Mouse (Mus musculus) stomach, postnatal 0 days (tissue): ENCODE measurements around the gene Btbd16. TPM values are rescaled to one million over a fixed set of nuclear protein-coding genes. Genes with fewer than 3 reads are reported as not detected.

Experiments used
- ATAC-seq: fragments of 200-750 bp; cut with Nextera tagmentation; 2 replicates; pipeline ENCODE4 v1.8.0; 2017; ENCODE audit not compliant: low FRiP score, low TSS enrichment
- DNase-seq: peaks from one replicate; pipeline ENCODE4 v3.0.0-alpha.2; 2016; ENCODE audit warnings: low spot score
- H3K27ac ChIP-seq: fragments of 300-500 bp; sonication (generic); replicated peaks from 2 replicates; pipeline ENCODE4 v1.5.1; 2014; ENCODE audit warnings: mild to moderate bottlenecking, control low read depth
- H3K27me3 ChIP-seq: fragments of 300-500 bp; sonication (generic); 2 replicates; pipeline ENCODE4 v1.6.1; 2014; ENCODE audit warnings: low read length; ENCODE audit not compliant: control insufficient read depth, insufficient read depth
- H3K36me3 ChIP-seq: fragments of 300-500 bp; sonication (generic); 2 replicates; pipeline ENCODE4 v1.6.1; 2014; ENCODE audit warnings: low read length, mixed read lengths; ENCODE audit not compliant: control insufficient read depth, insufficient read depth
- H3K4me1 ChIP-seq: fragments of 300-500 bp; sonication (generic); replicated peaks from 2 replicates; pipeline ENCODE4 v1.6.1; 2014; ENCODE audit warnings: antibody characterized with exemption; ENCODE audit not compliant: control insufficient read depth, insufficient read depth
- H3K4me2 ChIP-seq: fragments of 300-500 bp; sonication (generic); replicated peaks from 2 replicates; pipeline ENCODE4 v1.6.1; 2014; ENCODE audit warnings: low read depth, mild to moderate bottlenecking, control low read depth, moderate library complexity
- H3K4me3 ChIP-seq: fragments of 300-500 bp; sonication (generic); 2 replicates; pipeline ENCODE4 v1.5.1; 2014; ENCODE audit warnings: low read depth, low read length, control low read depth
- H3K9ac ChIP-seq: fragments of 300-500 bp; sonication (generic); 2 replicates; pipeline ENCODE4 v1.6.1; 2014; ENCODE audit warnings: mild to moderate bottlenecking, low read length, control low read depth, mixed read lengths
- H3K9me3 ChIP-seq: fragments of 300-500 bp; sonication (generic); 2 replicates; pipeline ENCODE4 v1.6.1; 2016; ENCODE audit warnings: low read length; ENCODE audit not compliant: control insufficient read depth
- CTCF ChIP-seq: IDR thresholded peaks from 2 replicates; pipeline ENCODE4 v1.5.1; 2016; ENCODE audit warnings: antibody characterized with exemption, low read depth, mild to moderate bottlenecking, moderate library complexity
- EP300 ChIP-seq: optimal IDR thresholded peaks from 2 replicates; pipeline ENCODE3; 2016; ENCODE audit warnings: antibody characterized with exemption
- WGBS: fragments of 180-500 bp; shearing (Covaris S2); extraction: QIAGEN DNeasy Blood & Tissue Kit; methylation state at CpG from one replicate; pipeline ENCODE4 v1.1.7; 2014; 5-methylcytosine and 5-hydroxymethylcytosine counted together
- polyA plus RNA-seq: library from polyadenylated mRNA; unstranded; fragments of >200 nt; fragmentation: Nextera tagmentation; extraction: Ambion mirVana; gene quantifications from 2 replicates; pipeline ENCODE4 v1.2.1, GENCODE M21; 2015

Btbd16 gene
- 0.05 TPM in 1 of 2 replicates, not detected in the other for polyA plus RNA-seq

DNA sequence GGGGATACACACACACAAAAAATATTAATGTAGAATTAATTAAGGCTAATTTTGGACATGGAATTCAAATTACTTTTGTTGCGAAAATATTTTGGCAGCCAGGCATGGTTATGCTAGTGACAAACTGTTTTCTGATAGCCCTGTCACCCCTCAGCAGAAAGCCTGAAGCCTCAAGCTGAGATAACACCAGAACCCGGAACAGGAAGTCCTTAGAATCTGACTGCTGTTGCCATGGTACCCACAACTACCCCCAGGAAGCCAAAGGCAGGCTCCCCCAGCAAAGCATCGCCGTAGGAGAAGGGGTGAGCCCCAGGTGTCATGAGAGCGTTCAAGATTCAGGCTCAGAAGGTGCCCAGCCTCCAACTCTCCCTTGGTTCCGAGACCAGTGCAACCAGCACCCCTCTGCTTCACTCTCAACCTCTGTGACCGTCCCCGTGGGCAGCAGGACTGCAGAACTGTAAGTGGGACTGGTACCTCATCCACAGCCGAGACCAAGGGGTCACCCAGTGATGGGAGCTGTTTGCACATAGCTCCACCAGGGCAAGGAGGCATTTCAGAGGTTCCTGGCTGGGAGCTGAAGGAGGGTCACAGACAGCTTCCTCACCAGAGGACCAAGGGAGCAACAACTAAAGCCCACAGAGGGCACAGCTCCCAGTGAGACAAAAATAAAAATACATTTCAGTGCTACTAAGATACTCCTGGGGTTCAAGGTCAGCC, at the start of gene Btbd16:
TSS of gene Btbd16 (plus strand) at position 156 of the 717 bp plus-strand sequence.
- H3K27ac ChIP-seq, result no peak within 1 kb of the TSS
- ATAC-seq (no peak), DNase-seq (no peak)
- H3K4me2 ChIP-seq, result no peak within 1 kb of the TSS
- 48% methylated on average over 9 of the region's 9 CpGs for WGBS
- H3K9ac ChIP-seq, result no peak within 1 kb of the TSS
- TF ChIP-seq CTCF (no peak), EP300 (no peak)
- no peaks in the 10 kb centered on the region for H3K9me3 ChIP-seq
- H3K4me3 ChIP-seq, result no peak within 1 kb of the TSS
- no peaks in the 10 kb centered on the region for H3K36me3 ChIP-seq
- no peaks in the 10 kb centered on the region for H3K27me3 ChIP-seq
- H3K4me1 ChIP-seq, result no peaks in the 10 kb centered on the region

DNA sequence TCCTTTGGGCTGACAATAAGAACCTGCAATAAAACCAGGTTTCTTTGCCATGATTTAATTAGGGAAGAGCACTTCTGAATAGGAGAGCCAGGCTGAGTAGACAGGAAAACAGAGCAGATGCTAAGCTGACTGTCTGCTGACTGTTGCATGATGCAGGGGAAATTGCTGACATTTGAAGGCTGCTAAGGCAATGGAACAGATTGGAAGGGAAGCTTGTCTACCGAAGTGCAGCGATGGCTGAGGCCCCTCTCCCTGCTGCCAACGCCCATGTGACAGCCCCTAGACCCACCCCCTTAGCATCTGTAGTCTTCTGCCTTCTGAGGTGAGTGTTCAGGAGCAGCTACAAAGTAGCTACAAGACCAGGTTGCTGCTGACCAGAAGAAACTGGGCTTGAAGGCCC, 47.7 kb upstream of the Btbd16 start:
- TF ChIP-seq CTCF (no peak), EP300 (no peak)
- H3K9ac ChIP-seq, result no peak overlapping the region
- H3K4me3 ChIP-seq, result no peak overlapping the region
- H3K27me3 ChIP-seq, result no peaks in the 10 kb centered on the region
- ATAC-seq (no peak), DNase-seq (no peak)
- H3K4me2 ChIP-seq, result no peak overlapping the region
- no peaks in the 10 kb centered on the region for H3K9me3 ChIP-seq
- no peaks in the 10 kb centered on the region for H3K4me1 ChIP-seq
- H3K36me3 ChIP-seq, result peaks cover 9% of the 10 kb centered on the region
- H3K27ac ChIP-seq, result no peak overlapping the region
- WGBS, result 57% methylated on average over 3 of the region's 3 CpGs

DNA sequence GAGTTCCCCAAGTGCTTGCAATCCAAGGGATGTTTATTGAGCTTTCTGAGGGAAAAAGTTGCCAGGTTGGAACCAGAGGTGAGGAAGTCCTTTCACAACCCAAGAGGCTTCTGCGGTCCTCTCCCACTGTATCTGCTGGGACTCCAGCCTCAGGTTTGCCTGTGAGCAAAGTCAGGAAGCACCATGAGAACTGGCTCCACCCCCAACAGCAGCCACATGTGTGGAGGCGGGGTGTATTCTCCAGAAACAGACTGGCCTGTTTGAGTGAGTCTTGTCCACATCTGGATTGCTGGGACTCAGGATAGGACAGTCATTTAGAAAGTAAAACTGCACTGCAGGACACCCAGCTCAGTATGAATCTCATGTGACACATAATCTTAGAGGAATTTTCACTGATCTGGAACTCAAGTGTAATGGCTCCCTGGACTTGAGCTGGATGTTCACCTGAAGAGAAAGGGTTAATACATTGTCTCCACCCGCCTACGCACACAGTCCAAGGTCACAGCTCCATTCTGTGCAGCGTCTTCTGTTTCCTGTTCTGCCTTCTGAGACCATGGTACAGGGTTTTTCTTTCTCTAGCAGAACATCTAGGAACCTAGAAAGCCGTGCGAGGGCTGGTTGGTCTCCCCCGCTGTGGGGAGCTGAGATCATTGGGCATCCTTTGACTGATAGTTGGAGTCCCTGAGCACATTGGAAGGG, 47.0 kb upstream of the Btbd16 start:
- ATAC-seq (peak; percentile 38; the same call in 1 of the 2 replicates), DNase-seq (peak; percentile 24)
- H3K27me3 ChIP-seq, result no peaks in the 10 kb centered on the region
- TF ChIP-seq EP300 (no peak), CTCF (no peak)
- H3K4me2 ChIP-seq, result no peak overlapping the region
- peaks cover 9% of the 10 kb centered on the region for H3K36me3 ChIP-seq
- H3K4me3 ChIP-seq, result no peak overlapping the region
- no peaks in the 10 kb centered on the region for H3K9me3 ChIP-seq
- no peak overlapping the region for H3K27ac ChIP-seq
- H3K9ac ChIP-seq, result no peak overlapping the region
- H3K4me1 ChIP-seq, result no peaks in the 10 kb centered on the region
- 41% methylated on average over 8 of the region's 8 CpGs for WGBS

DNA sequence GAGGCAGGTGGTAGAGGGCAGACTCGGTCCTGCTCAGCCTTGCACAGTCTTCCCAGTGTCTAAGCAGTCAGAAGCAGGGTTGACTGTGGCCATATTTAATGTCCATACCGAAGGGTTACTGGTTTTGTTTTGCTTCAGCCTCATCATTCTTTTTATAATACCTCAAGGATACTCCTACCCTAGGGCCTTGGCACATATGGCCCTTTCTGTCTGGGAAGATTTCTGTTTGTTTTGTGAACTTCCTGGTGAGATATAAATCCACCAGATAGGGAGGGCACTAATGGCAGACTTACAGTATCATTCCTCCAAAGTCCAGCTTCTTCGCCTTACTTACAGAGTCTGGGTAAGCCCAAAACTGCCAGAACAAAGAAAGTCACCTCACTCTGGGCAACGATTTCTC, 46.3 kb upstream of the Btbd16 start:
- H3K4me3 ChIP-seq, result no peak overlapping the region
- DNase-seq, result no peak
- no peaks in the 10 kb centered on the region for H3K9me3 ChIP-seq
- WGBS, result 82% methylated on average over 4 of the region's 4 CpGs
- ATAC-seq, result no peak
- peaks cover 9% of the 10 kb centered on the region for H3K36me3 ChIP-seq
- no peaks in the 10 kb centered on the region for H3K4me1 ChIP-seq
- no peak overlapping the region for H3K9ac ChIP-seq
- no peaks in the 10 kb centered on the region for H3K27me3 ChIP-seq
- no peak overlapping the region for H3K4me2 ChIP-seq
- TF ChIP-seq CTCF (no peak), EP300 (no peak)
- no peak overlapping the region for H3K27ac ChIP-seq

DNA sequence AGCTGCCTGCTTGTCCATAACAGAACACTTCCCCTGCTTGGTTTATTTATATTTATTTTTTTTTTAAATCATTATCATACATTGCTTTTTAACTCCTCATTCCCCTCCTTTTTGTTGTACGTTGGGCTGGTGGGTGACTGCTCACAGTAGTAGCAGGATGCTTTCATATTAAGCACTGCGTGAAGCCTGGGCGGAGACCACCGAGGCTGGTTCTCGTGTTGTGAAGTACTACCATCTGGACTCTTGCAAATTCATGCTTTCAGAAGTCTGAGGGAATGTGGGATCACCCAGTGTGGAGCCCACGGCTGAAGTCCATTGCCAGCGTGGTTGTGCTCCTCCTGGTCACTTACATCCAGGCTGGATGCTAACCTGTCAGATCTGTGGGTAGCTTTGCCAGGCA, 42.1 kb upstream of the Btbd16 start:
- Histone ChIP-seq H3K4me2 (no peak overlapping the region), H3K27ac (no peak overlapping the region), H3K4me3 (no peak overlapping the region), H3K4me1 (no peaks in the 10 kb centered on the region), H3K27me3 (no peaks in the 10 kb centered on the region), H3K9me3 (no peaks in the 10 kb centered on the region), H3K36me3 (peaks cover 14% of the 10 kb centered on the region), H3K9ac (no peak overlapping the region)
- TF ChIP-seq CTCF (no peak), EP300 (no peak)
- ATAC-seq (no peak), DNase-seq (no peak)
- WGBS, result 63% methylated on average over 7 of the region's 7 CpGs

DNA sequence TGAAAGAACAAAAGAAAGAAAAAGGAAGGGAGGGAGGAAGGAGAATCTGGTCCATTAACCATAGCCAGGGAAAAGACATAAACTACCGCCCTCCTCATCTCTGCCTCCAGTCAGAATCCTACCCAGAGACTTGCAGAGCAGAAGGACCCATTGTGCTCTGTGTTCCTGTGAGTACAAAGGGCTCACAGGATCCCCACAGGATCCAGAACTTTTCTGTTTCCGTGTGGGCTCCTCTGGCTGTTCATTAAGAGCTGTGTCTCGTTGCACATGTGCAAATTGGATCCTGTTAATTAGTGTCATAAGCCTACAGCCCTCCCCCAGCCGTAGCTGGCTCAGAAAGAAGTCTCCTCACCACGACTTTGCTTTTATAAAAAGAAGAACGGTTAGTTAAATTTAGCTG, 41.0 kb upstream of the Btbd16 start:
- DNase-seq, result no peak

More for the DNA sequence above, 41.0 kb upstream of the Btbd16 start:
- no peak overlapping the region for H3K4me2 ChIP-seq
- no peak overlapping the region for H3K9ac ChIP-seq
- no peaks in the 10 kb centered on the region for H3K9me3 ChIP-seq
- 70% methylated on average over 6 of the region's 6 CpGs for whole genome bisulfite sequencing
- no peak for TF ChIP-seq CTCF
- no peak for TF ChIP-seq EP300
- peaks cover 14% of the 10 kb centered on the region for H3K36me3 ChIP-seq
- no peaks in the 10 kb centered on the region for H3K27me3 ChIP-seq
- no peak overlapping the region for H3K4me3 ChIP-seq
- ATAC-seq, result no peak
- no peak overlapping the region for H3K27ac ChIP-seq
- no peaks in the 10 kb centered on the region for H3K4me1 ChIP-seq
